12 mouse cellular contexts compared by ENCODE assay signal in genomic region chr6:34448696-34449095, GRCm38 (mm10). TPM values are rescaled to one million over a fixed set of nuclear protein-coding genes. Genes with fewer than 3 reads are reported as not detected.
"Had no signal": no experiment of that assay in that cellular context is flagged by ENCODE, and none has a peak within 500 bp of the region (broad histone marks: within the 10 kb centered on the region; RNA-seq: fewer than 3 reads in every experiment).

No protein-coding gene starts in this region.

- H3K4me3 ChIP-seq: liver, embryonic 13.5 days; liver, embryonic 15.5 days; lung, embryonic 15.5 days; megakaryocyte, embryonic 14.5 days; midbrain, embryonic 12.5 days; midbrain, embryonic 15.5 days; neural tube, embryonic 12.5 days; stomach, embryonic 15.5 days had no signal

- H3K9ac ChIP-seq: liver, embryonic 13.5 days; liver, embryonic 15.5 days; liver, postnatal 0 days; lung, embryonic 15.5 days; midbrain, embryonic 12.5 days; midbrain, embryonic 15.5 days; neural tube, embryonic 12.5 days; stomach, embryonic 15.5 days had no signal

- H3K4me1 ChIP-seq: liver, embryonic 13.5 days; liver, embryonic 15.5 days; midbrain, embryonic 12.5 days; midbrain, embryonic 15.5 days; neural tube, embryonic 12.5 days had no signal

- H3K4me2 ChIP-seq: liver, embryonic 13.5 days; liver, embryonic 15.5 days; lung, embryonic 15.5 days; midbrain, embryonic 12.5 days; midbrain, embryonic 15.5 days; neural tube, embryonic 12.5 days; stomach, embryonic 15.5 days had no signal

- H3K27me3 ChIP-seq: lung, embryonic 15.5 days; midbrain, embryonic 12.5 days; midbrain, embryonic 15.5 days; neural tube, embryonic 12.5 days; stomach, embryonic 15.5 days had no signal

- H3K36me3 ChIP-seq: liver, embryonic 13.5 days; liver, embryonic 15.5 days; lung, embryonic 15.5 days; midbrain, embryonic 12.5 days; midbrain, embryonic 15.5 days; neural tube, embryonic 12.5 days; stomach, embryonic 15.5 days had no signal

- ATAC-seq: liver, postnatal 0 days; lung, postnatal 0 days; midbrain, embryonic 15.5 days had no signal

- H3K27ac ChIP-seq: liver, embryonic 13.5 days; liver, embryonic 15.5 days; lung, embryonic 15.5 days; macrophage; midbrain, embryonic 12.5 days; midbrain, embryonic 15.5 days; neural tube, embryonic 12.5 days; stomach, embryonic 15.5 days; stomach, postnatal 0 days had no signal

- H3K9me3 ChIP-seq: liver, embryonic 13.5 days; liver, embryonic 15.5 days; lung, embryonic 15.5 days; midbrain, embryonic 12.5 days; midbrain, embryonic 15.5 days; neural tube, embryonic 12.5 days; stomach, embryonic 15.5 days had no signal

RNA-seq across cellular contexts. Expression of gene Akr1b7, which starts 36.6 kb away (rescaled TPM):
- polyA plus RNA-seq: lung, embryonic 15.5 days; macrophage; midbrain, embryonic 12.5 days; midbrain, embryonic 15.5 days; neural tube, embryonic 12.5 days had no signal
